ENCODE assay signal across 24 mouse cellular contexts in genomic region chr8:88862846-88863455, GRCm38 (mm10).
DNase-seq lines count a peak whose midpoint lies in the region; ATAC-seq lines count a peak whose summit lies in the region.
"Had no signal": no experiment of that assay in that cellular context is flagged by ENCODE, and none has a peak within 500 bp of the region (broad histone marks: within the 10 kb centered on the region; RNA-seq: fewer than 3 reads in every experiment).

No protein-coding gene starts in this region.

- WGBS in kidney, embryonic 15.5 days, result 89% methylated on average over 10 of the region's 10 CpGs
- WGBS in midbrain, embryonic 13.5 days, result 92% methylated on average over 10 of the region's 10 CpGs

- no peak overlapping the region for H3K4me3 ChIP-seq in kidney, embryonic 15.5 days (replicated peaks)
- no peak overlapping the region for H3K4me3 ChIP-seq in midbrain, embryonic 13.5 days (replicated peaks)
- H3K4me3 ChIP-seq: embryonic facial prominence, embryonic 10.5 days; embryonic facial prominence, embryonic 15.5 days; forebrain, embryonic 12.5 days; liver, embryonic 12.5 days had no signal

- H3K4me2 ChIP-seq in kidney, embryonic 15.5 days, result no peak overlapping the region
- no peak overlapping the region for H3K4me2 ChIP-seq in midbrain, embryonic 13.5 days (replicated peaks)
- H3K4me2 ChIP-seq: embryonic facial prominence, embryonic 15.5 days; forebrain, embryonic 12.5 days; liver, embryonic 12.5 days had no signal

- H3K27ac ChIP-seq in kidney, embryonic 15.5 days, result no peak overlapping the region
- no peak overlapping the region for H3K27ac ChIP-seq in midbrain, embryonic 13.5 days
- H3K27ac ChIP-seq: embryonic facial prominence, embryonic 10.5 days; embryonic facial prominence, embryonic 15.5 days; forebrain, embryonic 12.5 days; liver, embryonic 12.5 days had no signal

- H3K9me3 ChIP-seq in kidney, embryonic 15.5 days (replicated peaks), result no peaks in the 10 kb centered on the region
- H3K9me3 ChIP-seq in midbrain, embryonic 13.5 days, result no peaks in the 10 kb centered on the region
- H3K9me3 ChIP-seq: embryonic facial prominence, embryonic 10.5 days; embryonic facial prominence, embryonic 15.5 days; forebrain, embryonic 12.5 days; liver, embryonic 12.5 days had no signal

- peak; percentile 19 to 89 for DNase-seq in adrenal gland, adult (ENCODE audit: inconsistent age in 2 of 2, low spot score in 1 of 2)
- no peak for DNase-seq in adrenal gland, postnatal 25 days
- DNase-seq in kidney, adult 8-10 months, result peak; percentile 52 to 79
- DNase-seq in adrenal gland, postnatal 14 days, result peak; percentile 53
- DNase-seq in kidney, postnatal 14 days, result peak; percentile 60
- DNase-seq in right cerebral cortex, adult 2 months (ENCODE audit: low spot score in 2 of 2), result no peak
- DNase-seq: cerebellum, adult 8-10 months; cerebellum, postnatal 25 days; forebrain, postnatal 0 days; gastrocnemius, postnatal 10 days; heart, postnatal 14 days; lung, adult 18-20 months; lung, postnatal 4 days; midbrain, embryonic 14.5 days; spleen, adult 18-20 months; thymus, postnatal 14 days had no signal

- H3K27me3 ChIP-seq in kidney, embryonic 15.5 days, result 0 out of 2 replicates have a peak, but pooled peaks cover 4% of the 10 kb centered on the region
- H3K27me3 ChIP-seq in midbrain, embryonic 13.5 days, result no peaks in the 10 kb centered on the region
- H3K27me3 ChIP-seq: embryonic facial prominence, embryonic 15.5 days; forebrain, embryonic 12.5 days; liver, embryonic 12.5 days had no signal

- no peaks in the 10 kb centered on the region for H3K36me3 ChIP-seq in kidney, embryonic 15.5 days
- no peaks in the 10 kb centered on the region for H3K36me3 ChIP-seq in midbrain, embryonic 13.5 days
- H3K36me3 ChIP-seq: embryonic facial prominence, embryonic 10.5 days; embryonic facial prominence, embryonic 15.5 days; forebrain, embryonic 12.5 days; liver, embryonic 12.5 days had no signal

- no peaks in the 10 kb centered on the region for H3K4me1 ChIP-seq in kidney, embryonic 15.5 days
- H3K4me1 ChIP-seq in midbrain, embryonic 13.5 days (replicated peaks), result no peaks in the 10 kb centered on the region
- H3K4me1 ChIP-seq: embryonic facial prominence, embryonic 10.5 days; embryonic facial prominence, embryonic 15.5 days; forebrain, embryonic 12.5 days; liver, embryonic 12.5 days had no signal

- ATAC-seq in kidney, embryonic 15.5 days (replicated peaks; ENCODE audit: low FRiP score), result no peak
- ATAC-seq in midbrain, embryonic 13.5 days, result no peak
- ATAC-seq: forebrain, postnatal 0 days; hindbrain, embryonic 16.5 days; liver, embryonic 12.5 days; lung, postnatal 0 days had no signal

- H3K9ac ChIP-seq in kidney, embryonic 15.5 days, result no peak overlapping the region
- no peak overlapping the region for H3K9ac ChIP-seq in midbrain, embryonic 13.5 days (replicated peaks)
- H3K9ac ChIP-seq: embryonic facial prominence, embryonic 15.5 days; forebrain, embryonic 12.5 days; forebrain, postnatal 0 days; liver, embryonic 12.5 days had no signal

Comparison
In these comparisons a context has a peak if more than half of its experiments do, and no peak if none do; other contexts are left out.
1. DNase-seq: peak in adrenal gland, adult (2 of 2), kidney, adult 8-10 months (2 of 2), adrenal gland, postnatal 14 days (single experiment) and kidney, postnatal 14 days (single experiment); none in adrenal gland, postnatal 25 days (single experiment) and right cerebral cortex, adult 2 months (0 of 2).